Mouse (Mus musculus): Measurements from ENCODE around the gene Cyb5rl.
A peak's percentile ranks its signal among the peaks of the same experiment; 100 is the strongest.

Cyb5rl gene

DNA sequence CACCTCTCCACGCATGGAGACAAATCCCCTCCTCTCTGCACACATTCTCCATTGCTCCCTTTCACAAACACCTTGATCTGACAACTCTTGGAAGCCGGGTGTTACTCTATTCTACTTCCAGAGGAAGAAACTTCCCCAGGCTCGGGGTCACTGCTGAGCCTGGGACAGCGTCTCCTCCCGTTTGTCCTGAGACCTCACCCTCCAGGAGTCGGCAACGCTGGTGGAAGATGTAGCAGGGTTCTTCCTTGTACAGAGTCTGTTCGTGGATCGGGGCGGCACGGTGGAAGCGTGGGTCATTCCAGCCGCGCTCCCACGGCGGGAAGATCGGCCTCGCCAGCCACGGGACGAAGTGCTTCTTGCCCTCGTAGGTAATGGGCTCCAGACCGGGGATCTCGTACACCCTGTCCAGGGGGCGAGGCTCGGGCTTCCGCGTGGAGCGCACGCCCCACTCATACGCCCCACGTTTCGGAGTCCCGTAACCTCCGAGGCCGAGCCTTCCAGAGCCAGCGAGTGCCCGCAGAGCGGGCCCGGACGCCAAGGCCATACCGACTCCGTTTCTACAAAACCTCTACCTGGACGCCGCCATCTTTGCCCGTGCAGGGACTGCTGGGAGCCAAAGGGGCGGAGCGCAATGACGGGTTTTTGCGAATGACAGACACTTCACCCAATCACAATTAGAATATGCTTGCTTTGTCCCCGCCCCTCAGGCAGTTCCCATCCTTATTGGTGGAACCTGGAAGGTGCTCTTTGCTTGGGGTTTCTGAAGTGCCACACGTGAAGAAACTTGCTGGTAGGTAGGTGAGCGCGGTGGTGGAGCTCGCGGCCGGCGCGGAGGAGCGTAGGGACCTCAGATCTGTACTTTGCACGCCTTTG is at the start of gene Cyb5rl, which contains the start of gene Mrpl37:
TSS of gene Cyb5rl (plus strand) at position 737 of the 873 bp plus-strand sequence.
TSS of gene Mrpl37 (minus strand) at position 617 of the 873 bp plus-strand sequence.
- DNase-seq (ENCODE audit: low spot score): peak; percentile 74

DNA sequence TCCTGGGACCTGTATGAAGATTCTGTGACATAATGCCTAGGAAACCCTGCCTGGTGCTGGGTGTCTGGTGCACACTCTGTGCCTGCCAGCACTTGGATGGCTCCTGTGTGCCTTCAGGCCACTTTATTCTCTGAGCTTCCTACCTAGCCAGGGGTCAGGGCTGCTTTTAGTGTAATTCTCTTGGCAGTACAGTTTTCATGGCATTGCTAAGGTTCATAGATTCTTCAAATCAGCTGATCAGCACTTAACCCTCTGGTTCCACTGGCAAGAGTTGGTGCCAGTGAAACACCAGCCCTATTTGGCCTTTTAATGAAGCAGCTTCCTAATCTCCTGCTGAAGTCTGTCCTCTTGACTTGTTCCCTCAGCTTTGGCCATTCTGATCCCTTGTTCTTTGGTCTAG is 49.5 kb upstream of the Cyb5rl start:
- DNase-seq (ENCODE audit: low spot score): no peak

DNA sequence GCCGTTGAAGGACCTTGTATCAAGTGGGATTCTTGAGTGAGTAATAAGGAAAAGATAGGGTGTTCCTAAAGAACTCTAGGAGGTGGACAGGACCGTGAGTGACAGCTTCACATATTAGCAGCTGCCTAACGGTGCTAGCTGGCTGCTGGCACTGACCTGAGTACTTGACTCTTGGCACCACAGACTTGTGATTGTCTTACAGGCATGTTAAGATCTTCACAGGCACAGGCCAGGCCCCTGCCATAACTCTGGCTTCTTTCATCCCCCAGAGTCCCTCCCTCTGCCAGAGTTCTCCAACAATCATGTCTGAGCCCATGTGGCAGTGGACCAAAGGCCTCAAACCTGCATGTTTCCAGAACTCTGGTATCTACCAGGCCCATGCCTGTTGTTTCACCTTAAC is 48.3 kb upstream of the Cyb5rl start:
- no peak for DNase-seq (ENCODE audit: low spot score)

DNA sequence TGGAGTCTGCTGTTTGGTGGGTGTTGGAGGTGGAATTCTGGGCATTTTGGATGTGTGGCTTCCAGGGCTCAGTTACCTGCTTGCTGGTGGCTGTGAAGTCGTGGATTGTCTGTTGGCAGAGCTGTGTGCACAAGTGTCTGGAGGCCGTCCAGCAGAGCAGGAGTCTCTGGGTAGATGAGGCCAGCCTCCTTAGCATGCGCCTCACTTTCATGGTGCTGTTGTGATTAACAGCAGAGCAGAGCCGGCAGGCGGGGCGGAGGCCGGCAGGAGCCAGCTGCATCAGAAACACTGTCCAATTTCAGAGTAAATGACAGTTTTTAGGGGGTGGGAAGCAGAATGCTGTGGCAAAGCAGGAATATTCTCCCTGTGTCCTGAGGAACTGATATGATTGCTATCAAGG is 47.8 kb upstream of the Cyb5rl start:
- no peak for DNase-seq (ENCODE audit: low spot score)

DNA sequence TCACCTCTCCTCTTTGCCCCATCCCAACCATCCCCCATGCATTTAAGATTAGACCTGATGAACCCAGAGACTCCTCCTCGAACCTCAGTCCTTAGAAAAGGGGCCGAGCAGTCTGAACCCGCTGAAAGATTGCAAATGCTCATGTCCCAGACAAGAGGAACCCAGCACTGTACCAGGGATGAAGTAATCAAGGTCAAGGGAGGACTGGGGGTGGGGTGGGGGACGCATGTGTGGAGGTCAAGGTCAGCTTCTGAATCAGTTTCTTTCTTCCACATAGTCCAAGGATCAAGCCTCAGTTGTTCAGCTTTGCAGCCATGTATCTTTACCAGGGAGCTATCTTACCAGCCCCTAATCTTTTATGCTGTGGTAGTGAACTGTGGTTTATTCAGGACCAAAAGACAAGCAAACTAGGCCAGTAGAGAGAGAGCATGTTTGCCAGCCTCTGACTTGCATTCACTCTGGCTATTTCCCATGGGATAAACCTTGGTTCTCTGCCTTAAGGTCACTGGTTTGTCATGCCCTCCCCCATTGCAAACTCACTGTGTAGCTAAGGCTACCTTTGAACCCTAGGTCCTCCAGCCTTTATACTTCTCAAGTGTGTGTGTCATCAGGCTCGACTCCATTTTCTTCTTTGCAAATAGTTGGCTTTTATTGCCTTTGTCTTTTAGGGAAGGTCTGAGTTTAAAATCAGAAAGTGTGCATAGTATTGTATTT is 46.3 kb upstream of the Cyb5rl start:
- no peak for DNase-seq (ENCODE audit: low spot score)

DNA sequence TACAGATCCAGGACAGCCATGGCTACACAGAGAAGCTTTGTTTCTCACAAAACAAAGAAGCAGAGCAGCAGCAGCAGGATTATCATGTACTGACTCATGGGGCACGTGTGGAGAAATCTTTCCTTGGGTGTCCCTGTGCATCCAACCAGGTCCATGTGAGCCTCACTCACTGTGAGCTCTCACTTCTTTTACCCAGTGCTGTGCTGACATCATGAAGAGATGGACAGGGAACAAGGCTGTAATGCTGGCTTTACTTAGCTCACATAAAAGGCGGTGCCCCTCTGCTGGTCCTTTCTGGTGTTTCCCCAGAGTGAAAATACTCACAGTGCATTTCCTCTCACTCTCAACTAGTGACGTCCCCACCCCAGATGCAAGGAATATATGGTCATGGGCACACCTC is 45.3 kb upstream of the Cyb5rl start:
- no peak for DNase-seq (ENCODE audit: low spot score)

DNA sequence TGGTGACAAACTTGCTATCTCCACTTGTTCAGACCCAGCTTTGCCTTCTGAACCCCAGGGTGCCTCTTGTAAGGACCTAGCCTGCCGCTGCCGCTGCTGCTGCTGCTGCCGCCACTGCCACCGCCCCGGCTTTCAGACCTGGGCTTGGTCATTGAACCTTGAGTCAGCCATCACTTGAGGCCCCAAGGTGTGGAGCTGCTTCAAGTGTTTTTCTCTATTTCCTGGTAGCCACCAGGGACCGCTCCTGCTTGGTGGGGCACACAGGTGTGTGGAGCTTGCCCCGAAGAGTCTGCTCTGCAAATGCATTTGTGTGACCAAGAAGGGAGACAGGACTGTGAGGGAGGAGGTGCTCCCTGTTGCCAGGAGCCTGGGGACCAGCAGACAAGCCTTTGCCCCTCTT is 41.9 kb upstream of the Cyb5rl start:
- no peak for DNase-seq (ENCODE audit: low spot score)

DNA sequence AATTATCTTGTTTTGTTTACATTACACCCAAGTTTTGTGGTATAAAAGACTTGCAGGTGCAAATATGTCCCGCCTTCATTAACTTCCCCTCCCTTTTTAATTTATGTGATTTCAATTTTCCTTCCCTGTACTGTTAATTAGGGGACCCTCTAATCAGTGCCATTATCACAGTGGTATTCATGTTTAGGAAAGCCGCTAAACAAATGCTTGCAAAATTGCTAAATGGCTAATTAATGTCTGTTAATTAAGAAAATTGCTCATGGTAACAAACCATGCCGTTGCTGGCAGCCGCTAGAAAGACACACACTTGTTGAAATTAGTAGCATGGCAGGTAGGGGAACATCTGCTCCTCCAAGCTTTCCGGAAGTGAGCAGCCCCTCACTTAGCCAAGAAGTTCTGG is 41.4 kb upstream of the Cyb5rl start:
- no peak for DNase-seq (ENCODE audit: low spot score)

DNA sequence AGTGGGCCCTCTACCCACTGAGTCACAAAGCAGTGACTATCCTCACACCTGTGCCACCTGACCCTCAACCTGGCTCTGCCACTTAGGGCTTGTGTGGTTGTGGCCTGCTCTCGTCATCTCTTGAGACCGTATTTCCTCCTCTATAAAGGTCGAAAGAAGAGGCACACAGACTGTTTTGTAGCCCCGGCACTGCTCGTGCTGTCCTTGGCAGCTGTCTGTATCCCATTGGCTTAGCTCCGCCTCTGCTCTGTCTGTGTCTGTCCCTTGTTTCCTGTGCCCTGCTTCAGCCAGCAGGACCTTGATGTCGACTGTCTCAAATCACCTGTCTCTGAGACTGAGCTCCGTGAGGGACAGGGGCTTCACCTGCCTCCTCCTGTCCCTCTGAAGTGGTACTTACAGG is 40.3 kb upstream of the Cyb5rl start:
- no peak for DNase-seq (ENCODE audit: low spot score)

DNA sequence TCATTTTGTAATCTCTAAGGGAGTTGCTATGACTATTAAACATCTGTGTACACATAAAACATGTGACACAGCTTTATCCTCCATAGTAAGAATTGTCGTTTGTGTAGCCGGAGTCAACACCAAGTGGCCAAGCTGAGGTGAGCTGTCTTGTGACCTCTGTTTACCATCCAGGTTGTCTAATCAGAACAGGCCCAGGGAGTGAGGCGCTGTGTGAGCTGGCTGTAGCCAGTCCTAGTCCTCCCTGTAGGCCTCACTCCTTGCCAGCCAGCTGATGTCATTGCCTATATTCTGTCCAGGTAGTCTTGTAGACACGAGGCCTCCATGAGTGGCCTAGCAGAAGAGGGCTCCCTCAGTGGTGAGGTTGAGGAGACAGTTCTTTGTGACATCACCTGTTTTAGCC is 31.1 kb upstream of the Cyb5rl start:
- DNase-seq (ENCODE audit: low spot score): no peak

DNA sequence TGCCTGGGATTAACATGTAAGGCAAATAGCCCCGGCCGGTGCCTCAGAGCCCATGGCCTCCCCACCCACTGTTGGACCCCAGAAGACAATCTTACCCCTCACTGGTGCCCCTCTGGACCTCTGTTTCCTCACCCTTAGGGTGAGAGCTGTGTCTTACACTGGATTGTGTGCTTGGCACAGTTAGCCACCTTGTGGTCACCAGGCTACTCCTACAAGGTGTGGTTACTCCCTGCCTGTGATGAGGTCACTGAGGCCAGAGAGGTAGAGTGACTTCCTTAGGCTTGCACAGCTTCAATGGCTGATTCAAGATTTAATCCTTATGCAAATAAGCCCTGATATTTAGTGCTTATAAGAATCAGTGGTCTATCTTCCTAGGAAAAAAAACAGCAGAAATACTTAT is 29.8 kb upstream of the Cyb5rl start:
- no peak for DNase-seq (ENCODE audit: low spot score)

DNA sequence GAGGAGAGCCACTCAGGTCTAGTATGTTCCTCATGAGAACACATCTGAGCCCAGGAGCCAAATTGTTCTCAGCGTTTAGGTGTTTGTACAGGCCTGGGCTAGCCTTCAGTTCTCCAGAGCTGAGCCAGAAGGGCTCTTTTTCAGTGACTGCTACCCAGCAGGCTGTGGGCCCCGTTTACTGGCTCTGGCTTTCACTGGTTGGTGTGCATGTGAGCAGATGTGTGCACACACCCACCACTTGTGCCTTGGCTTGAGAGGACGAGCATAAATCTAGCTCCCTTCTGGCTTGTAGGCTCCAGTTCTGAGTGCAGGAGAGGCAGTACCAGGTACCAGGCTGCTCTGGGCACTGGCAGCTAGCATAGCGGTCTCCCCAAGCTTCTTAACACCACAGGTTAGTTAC is 28.5 kb upstream of the Cyb5rl start:
- DNase-seq (ENCODE audit: low spot score): no peak

DNA sequence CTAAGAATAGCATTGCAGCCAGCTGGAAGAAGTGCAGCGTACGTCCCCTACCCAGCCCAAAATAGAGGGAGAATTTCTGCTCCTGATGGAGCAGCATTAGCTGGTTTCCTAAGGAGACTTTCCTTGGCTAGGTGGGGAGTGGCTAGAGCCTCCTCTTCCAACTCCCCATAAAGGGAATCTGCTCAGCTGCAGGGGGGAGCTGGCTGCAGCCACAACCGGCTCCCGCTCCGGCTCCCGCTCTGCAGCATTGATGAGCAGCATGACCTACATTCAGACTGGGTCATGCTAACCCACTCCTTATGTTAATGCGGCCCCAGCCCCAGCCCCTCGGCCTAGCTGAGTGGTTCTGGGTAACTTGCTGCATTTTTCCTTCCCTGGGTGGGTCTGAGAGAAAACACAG is 27.5 kb upstream of the Cyb5rl start:
- no peak for DNase-seq (ENCODE audit: low spot score)

DNA sequence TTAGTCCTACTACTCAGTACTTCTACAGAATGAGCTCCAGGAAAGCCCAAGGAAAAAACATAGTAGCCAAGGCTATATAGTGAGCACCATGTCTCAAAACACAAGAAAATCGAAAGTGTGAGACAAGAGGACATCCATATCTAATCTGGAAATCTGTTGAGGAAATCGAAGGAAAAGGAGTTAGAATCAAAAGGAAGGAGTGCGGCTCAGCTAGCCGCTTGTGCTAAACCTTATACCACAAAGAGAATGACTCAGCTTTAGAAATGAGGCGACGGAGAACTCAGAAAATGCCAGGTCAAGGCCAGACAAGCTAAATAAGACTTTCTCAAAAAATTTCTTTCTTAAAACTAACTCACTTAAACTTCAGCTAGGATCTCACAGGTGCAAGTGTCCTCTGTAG is 24.5 kb upstream of the Cyb5rl start:
- DNase-seq (ENCODE audit: low spot score): no peak

DNA sequence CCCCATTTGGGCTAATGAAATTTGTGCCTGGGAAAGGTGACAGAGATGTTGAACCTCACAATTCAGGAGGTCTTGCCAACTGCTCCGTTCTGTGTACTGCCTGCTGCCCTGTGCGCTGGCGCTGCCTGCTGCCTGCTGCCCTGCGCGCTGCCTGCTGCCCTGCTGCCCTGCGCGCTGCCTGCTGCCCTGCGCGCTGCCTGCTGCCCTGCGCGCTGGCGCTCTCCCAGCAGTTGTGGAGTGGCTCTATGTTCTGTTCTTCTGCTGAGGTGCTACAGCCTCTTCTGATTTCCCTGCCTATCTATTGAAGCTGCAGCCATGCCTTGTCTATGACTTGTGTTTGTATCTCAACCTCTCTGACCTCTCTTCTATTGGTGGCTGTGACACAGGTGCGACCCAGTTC is 21.6 kb upstream of the Cyb5rl start:
- no peak for DNase-seq (ENCODE audit: low spot score)

DNA sequence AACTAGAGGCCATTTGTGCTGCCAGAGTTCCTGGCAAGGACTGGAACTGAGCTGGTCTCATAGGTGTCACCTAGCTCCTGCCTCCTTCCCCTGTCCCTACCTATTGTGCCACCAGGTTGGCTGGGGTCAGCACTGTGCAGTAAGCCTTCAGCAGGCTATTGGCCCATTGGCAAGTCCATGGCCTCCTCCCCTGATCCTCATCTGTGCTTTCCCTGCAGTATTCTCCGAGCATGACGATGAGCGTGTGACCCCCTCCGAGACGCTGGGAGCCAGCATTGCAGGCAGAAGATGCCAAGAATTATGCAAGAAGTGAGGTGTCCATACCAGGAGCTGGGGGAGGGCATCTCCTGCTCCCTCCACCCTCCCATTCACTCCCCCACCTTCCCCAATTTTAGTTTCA is 19.0 kb upstream of the Cyb5rl start:
- DNase-seq (ENCODE audit: low spot score): no peak

DNA sequence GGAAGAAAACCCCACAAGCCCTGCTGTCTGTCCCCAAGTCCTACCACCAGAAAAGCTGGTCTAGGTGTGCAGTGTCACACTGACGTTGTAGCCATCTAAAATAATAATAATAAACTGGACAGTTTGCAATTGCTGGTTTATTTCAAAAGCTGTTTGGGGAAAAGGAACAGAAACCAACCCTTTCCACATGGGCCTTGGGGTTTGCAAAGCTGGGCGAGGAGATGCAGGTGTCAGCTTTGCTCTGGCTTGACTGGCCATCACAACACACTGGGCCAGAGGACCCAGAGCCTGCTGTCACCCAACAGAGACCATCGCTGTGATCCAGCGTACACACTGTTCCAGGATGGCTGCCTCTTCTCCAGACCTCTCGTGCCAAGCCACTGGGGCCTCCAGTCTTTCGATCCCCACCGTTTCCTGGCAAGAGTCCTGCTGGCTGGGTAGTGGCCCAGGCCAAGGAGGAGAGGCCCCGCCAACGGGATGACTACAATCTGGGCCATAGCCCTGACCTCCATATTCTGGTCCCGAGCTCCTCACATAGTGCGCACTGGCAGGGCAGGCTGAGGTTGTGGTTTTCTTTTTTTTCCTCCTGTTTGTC is 18.1 kb upstream of the Cyb5rl start:
- no peak for DNase-seq (ENCODE audit: low spot score)

DNA sequence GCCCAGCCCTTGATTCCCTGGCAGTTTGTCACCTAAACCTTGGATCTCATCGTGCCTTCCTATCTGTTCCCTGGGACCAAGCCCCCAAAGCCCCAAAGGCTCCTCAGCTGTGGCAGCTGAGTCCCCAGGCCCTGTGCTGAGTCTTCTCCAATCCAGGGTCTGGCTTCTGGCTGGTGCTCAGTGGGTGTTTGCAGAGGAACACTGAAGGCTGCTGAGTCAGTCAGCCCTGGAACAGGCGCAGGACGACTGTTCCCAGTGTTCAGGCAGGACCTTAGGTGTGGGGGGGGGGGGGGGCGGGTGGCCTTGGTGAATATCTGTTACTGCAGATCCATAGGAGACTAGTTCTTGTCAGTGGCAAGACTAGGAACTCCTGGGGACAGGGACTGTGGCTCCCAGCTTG is 14.9 kb upstream of the Cyb5rl start:
- DNase-seq (ENCODE audit: low spot score): no peak

DNA sequence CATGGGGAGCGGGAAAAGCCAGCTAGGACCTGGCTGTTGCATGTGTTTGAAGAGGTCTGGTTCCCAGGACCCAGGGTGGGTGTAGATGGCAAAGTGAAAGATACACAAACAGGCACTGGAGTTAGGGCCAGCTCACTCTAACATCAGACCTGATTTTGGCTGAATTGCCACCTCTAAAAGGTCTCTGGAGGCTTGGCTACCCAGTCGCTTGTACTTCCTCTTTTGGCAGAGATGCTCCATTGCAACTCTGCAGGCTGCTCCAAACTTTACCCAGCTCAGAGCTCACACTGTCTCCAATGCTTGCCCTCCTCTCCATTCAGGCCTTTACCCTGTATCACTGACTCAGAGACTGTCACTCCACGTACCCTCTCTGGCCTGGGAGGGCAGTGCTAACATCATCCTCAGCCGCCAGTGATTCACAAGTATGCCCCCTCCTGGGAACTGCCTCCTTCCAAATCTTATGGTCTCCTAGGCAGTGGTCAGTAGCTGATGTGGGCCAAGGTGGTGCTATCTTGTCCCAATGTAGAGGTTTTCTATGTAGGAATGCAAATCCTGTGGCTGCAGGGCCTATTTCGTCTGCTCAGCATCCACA is 13.7 kb upstream of the Cyb5rl start:
- no peak for DNase-seq (ENCODE audit: low spot score)

DNA sequence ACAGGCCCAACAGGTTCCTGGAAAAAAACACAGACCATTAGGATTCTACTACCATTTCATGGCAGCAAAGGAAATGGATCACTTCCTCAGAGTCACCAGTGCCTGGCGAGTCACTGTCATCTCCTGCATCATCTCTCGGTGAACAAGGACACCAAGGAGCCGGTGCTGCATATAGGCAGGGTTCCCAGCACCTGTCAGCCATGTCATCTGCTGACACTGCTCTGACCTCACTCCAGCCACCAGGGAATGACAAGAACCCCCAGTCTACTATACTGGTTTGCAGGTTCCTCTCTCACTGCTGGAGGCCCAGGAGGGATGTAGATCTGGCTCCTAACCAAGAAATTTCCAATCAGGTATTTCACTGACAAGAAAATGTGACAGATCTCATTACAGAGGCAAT is 10.7 kb upstream of the Cyb5rl start:
- no peak for DNase-seq (ENCODE audit: low spot score)

DNA sequence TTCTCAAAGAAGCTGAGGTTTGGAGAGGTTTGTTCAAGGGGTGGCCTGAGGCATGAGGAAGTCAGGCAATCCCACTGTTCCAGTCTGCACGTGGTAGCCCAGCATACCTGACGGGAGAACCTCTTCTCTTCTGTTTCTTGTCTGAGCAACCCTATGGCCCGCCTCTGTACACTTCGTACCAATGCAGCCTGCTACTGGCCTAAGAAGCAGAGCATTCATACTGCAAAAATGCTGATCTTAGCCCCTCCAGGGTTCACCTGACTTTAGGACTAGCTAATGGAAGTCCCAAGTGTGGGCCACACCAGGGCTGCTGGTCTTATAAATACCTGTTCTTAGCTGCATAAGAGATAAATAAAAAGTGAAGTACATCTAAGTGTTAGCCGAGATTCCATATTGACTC is 8.4 kb upstream of the Cyb5rl start:
- DNase-seq (ENCODE audit: low spot score): no peak

DNA sequence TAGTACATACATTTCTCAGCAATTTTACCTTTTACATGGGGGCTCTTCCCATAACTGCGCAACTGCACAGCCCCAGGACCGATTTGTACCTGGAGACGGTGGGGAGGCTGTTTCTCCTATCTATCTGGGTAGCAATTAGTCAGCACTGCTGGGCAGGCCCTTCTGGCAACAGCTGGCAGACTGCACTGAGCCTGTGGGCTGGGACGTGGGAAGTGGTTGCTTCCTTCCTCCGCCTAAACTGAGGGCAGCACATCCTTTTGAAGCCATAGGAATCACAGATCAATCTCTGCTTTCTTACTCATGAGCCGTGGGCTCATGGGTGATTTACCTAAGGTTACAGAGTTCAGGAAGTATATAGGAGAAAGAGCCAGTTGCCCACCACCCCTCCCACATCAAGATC is 8.0 kb upstream of the Cyb5rl start:
- DNase-seq (ENCODE audit: low spot score): no peak

DNA sequence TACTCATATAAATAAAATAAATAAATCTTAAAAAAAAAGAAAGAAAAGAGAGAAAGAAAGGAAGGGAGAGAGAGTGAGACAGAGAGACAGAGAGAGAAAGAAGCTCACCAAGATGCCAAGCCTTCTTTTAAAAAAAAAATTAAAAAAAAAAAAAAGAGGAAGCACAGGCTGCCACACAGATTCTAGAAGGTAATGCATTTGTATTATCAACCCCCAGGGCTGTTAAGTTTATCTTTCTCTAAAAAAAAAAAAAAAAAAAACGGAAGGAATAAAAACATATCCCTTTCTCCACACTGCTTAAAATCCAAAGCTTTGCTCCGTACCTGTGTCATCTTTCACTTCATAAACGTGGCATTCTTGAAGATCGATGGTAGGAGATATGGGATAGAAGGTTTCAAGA is 5.2 kb upstream of the Cyb5rl start:
- no peak for DNase-seq (ENCODE audit: low spot score)
